Mouse (Mus musculus) left cerebral cortex, adult 9 months (tissue): Measurements from ENCODE around the gene Skap1.
A peak's percentile ranks its signal among the peaks of the same experiment; 100 is the strongest.

ENCODE experiments used
- DNase-seq, 2 experiments: peaks; one replicate each; pipeline ENCODE4 v3.0.0; 2022; ENCODE audit warnings: low spot score in 2 of 2

The Skap1 gene

GRCm38 (mm10) chr11:96560229-96560628 is 95.8 kb downstream of the Skap1 start:
- no peak for DNase-seq

GRCm38 (mm10) chr11:96564088-96564487 is 99.7 kb downstream of the Skap1 start:
- DNase-seq = no peak

- DNase-seq = no peak
These were observed 108.1 kb downstream of the Skap1 start for GRCm38 (mm10) chr11:96572515-96572914.

- no peak for DNase-seq
These were observed 112.4 kb downstream of the Skap1 start for GRCm38 (mm10) chr11:96576491-96577427.

GRCm38 (mm10) chr11:96578551-96579283 is 114.3 kb downstream of the Skap1 start:
- DNase-seq = no peak

GRCm38 (mm10) chr11:96581604-96582384 is 117.4 kb downstream of the Skap1 start:
- no peak for DNase-seq

- DNase-seq = no peak
These were observed 118.2 kb downstream of the Skap1 start for GRCm38 (mm10) chr11:96582595-96582994.

- no peak for DNase-seq
These were observed 125.4 kb downstream of the Skap1 start for GRCm38 (mm10) chr11:96589828-96590227.

GRCm38 (mm10) chr11:96595890-96596289 is 131.5 kb downstream of the Skap1 start:
- no peak for DNase-seq

GRCm38 (mm10) chr11:96596301-96596700 is 131.9 kb downstream of the Skap1 start:
- no peak for DNase-seq

- DNase-seq = no peak
These were observed 138.4 kb downstream of the Skap1 start for GRCm38 (mm10) chr11:96602806-96603205.

- DNase-seq = no peak
These were observed 139.9 kb downstream of the Skap1 start for GRCm38 (mm10) chr11:96604306-96604705.

GRCm38 (mm10) chr11:96604751-96605450 is 140.5 kb downstream of the Skap1 start:
- no peak for DNase-seq

GRCm38 (mm10) chr11:96605516-96605915 is 141.1 kb downstream of the Skap1 start:
- DNase-seq = no peak

- DNase-seq = no peak
These were observed 148.2 kb downstream of the Skap1 start for GRCm38 (mm10) chr11:96612596-96612995.

GRCm38 (mm10) chr11:96616792-96617191 is 152.4 kb downstream of the Skap1 start:
- no peak for DNase-seq

GRCm38 (mm10) chr11:96618789-96619445 is 154.5 kb downstream of the Skap1 start:
- DNase-seq = no peak

- DNase-seq = peak in 1 of 2 experiments; percentile 29
These were observed 155.2 kb downstream of the Skap1 start for GRCm38 (mm10) chr11:96619576-96619975.

GRCm38 (mm10) chr11:96620006-96620405 is 155.6 kb downstream of the Skap1 start:
- DNase-seq = no peak

- no peak for DNase-seq
These were observed 156.3 kb downstream of the Skap1 start for GRCm38 (mm10) chr11:96620660-96621059.

- peak in 1 of 2 experiments; percentile 73 for DNase-seq
These were observed 156.8 kb downstream of the Skap1 start for GRCm38 (mm10) chr11:96621167-96621566.
